Mouse (Mus musculus) small intestine, adult 2 months (tissue): ENCODE data around the gene Efnb1.

Source experiments
- CTCF ChIP-seq: fragments of 200-500 bp; IDR thresholded peaks from 2 replicates; pipeline ENCODE4 v1.5.1; 2012; ENCODE audit warnings: low read depth, mild to moderate bottlenecking, control low read depth, inconsistent platforms, low read length, moderate library complexity, mixed read lengths; ENCODE audit not compliant: insufficient replicate concordance, insufficient read length; ENCODE audit errors: extremely low read depth
- POLR2A ChIP-seq: fragments of 200-500 bp; IDR thresholded peaks from 2 replicates; pipeline ENCODE4 v1.6.1; 2012; ENCODE audit warnings: low read depth, mild to moderate bottlenecking, control low read depth, inconsistent platforms, low read length, moderate library complexity

DNA sequence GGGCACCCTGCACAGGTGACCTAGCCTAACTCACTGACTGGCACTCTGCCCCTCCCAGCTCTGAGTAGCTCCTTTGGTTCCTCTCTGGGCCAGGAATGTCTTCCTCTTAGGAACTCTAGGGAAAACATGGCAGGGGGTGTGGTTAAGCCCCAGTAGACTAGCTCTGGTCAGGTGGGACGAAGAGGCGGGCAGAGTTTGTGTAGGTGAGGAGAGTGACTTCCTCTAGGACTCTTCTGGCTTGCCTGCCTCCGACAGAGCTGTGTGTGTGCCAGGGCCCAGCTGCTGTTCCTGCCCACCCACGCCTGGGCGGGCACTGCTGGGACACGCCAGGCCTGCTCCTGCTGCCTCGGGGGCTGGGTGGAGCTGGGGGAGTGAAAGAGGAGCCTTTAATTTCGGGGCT lies 5.1 kb downstream of the Efnb1 start:
- no peak for TF ChIP-seq CTCF
- TF ChIP-seq POLR2A = no peak
